Mouse (Mus musculus) C2C12 (cell line): ENCODE results near the gene Gbp6. TPM values are rescaled to one million over a fixed set of nuclear protein-coding genes. Genes with fewer than 3 reads are reported as not detected.
A peak's percentile ranks its signal among the peaks of the same experiment; 100 is the strongest.
"Not testable (repeated sequence)": the region's sequence is repeated elsewhere in the genome, so short reads cannot be mapped to it uniquely, and the experiment has no call there.

Experiments used
- H3K27me3 ChIP-seq: one replicate; pipeline ENCODE4 v1.6.1; 2011; ENCODE audit not compliant: control insufficient read depth, insufficient read depth, insufficient read length
- H3K36me3 ChIP-seq: one replicate; pipeline ENCODE4 v1.6.1; 2011; ENCODE audit not compliant: control insufficient read depth, insufficient read depth
- H3K4me3 ChIP-seq: one replicate; pipeline ENCODE4 v1.5.1; 2011; ENCODE audit warnings: mild to moderate bottlenecking, control low read depth; ENCODE audit not compliant: poor library complexity, insufficient read depth, severe bottlenecking
- H3K79me2 ChIP-seq: one replicate; pipeline ENCODE4 v1.6.1; 2011; ENCODE audit not compliant: control insufficient read depth, insufficient read depth
- H3K79me3 ChIP-seq: one replicate; pipeline ENCODE4 v1.6.1; 2011; ENCODE audit warnings: low read depth, control low read depth
- H3ac ChIP-seq: one replicate; pipeline ENCODE3; 2011; ENCODE audit warnings: low read depth; ENCODE audit not compliant: control insufficient read depth, insufficient read length
- CEBPB ChIP-seq: IDR thresholded peaks from one replicate; pipeline ENCODE4 v1.6.1; 2011; ENCODE audit warnings: low read depth, mild to moderate bottlenecking, control low read depth, moderate library complexity
- CTCF ChIP-seq: IDR thresholded peaks from one replicate; pipeline ENCODE4 v1.5.1; 2011; ENCODE audit not compliant: control insufficient read depth, insufficient read depth, insufficient read length
- FOSL1 ChIP-seq: IDR thresholded peaks from one replicate; pipeline ENCODE4 v1.8.0; 2011; ENCODE audit warnings: mild to moderate bottlenecking, low read length; ENCODE audit not compliant: poor library complexity, insufficient read depth, severe bottlenecking
- MAX ChIP-seq: IDR thresholded peaks from one replicate; pipeline ENCODE4 v1.6.1; 2011; ENCODE audit warnings: mild to moderate bottlenecking, control low read depth
- MYOD1 ChIP-seq: IDR thresholded peaks from one replicate; pipeline ENCODE4 v1.6.1; 2011; ENCODE audit warnings: low read depth; ENCODE audit not compliant: control insufficient read depth, insufficient read length
- MYOG ChIP-seq: IDR thresholded peaks from one replicate; pipeline ENCODE4 v1.6.1; 2011; ENCODE audit not compliant: control insufficient read depth, insufficient read length; ENCODE audit errors: extremely low read depth
- USF1 ChIP-seq: IDR thresholded peaks from one replicate; pipeline ENCODE4 v1.6.1; 2011; ENCODE audit warnings: low read depth, mild to moderate bottlenecking, control low read depth, moderate library complexity
- polyA plus RNA-seq: library from polyadenylated mRNA; unstranded; fragments of >200 nt; fragmentation: generic; extraction: Trizol; gene quantifications from one replicate; pipeline ENCODE4 v1.2.1, GENCODE M21; 2012; ENCODE audit warnings: missing spikeins

Gene Gbp6
- polyA plus RNA-seq, 1 experiment: 0.01 TPM

GRCm38 (mm10) chr5:105306159-105306581 lies 12.7 kb upstream of the Gbp6 start:
- H3K27me3 ChIP-seq: no peaks in the 10 kb centered on the region
- H3K79me3 ChIP-seq: no peaks in the 10 kb centered on the region
- no peak overlapping the region for H3ac ChIP-seq
- no peaks in the 10 kb centered on the region for H3K79me2 ChIP-seq
- TF ChIP-seq USF1 (no peak), CEBPB (peak; percentile 76), MYOG (no peak), FOSL1 (peak; percentile 19), MYOD1 (no peak), CTCF (no peak), MAX (no peak)
- H3K4me3 ChIP-seq: no peak overlapping the region
- H3K36me3 ChIP-seq: no peaks in the 10 kb centered on the region

GRCm38 (mm10) chr5:105305671-105306070 lies 12.2 kb upstream of the Gbp6 start:
- H3ac ChIP-seq, H3K36me3 ChIP-seq, H3K27me3 ChIP-seq, H3K79me3 ChIP-seq, H3K79me2 ChIP-seq, H3K4me3 ChIP-seq: not testable (repeated sequence)

- Histone ChIP-seq H3ac (no peak overlapping the region), H3K79me2 (no peaks in the 10 kb centered on the region), H3K79me3 (no peaks in the 10 kb centered on the region), H3K4me3 (no peak overlapping the region), H3K27me3 (no peaks in the 10 kb centered on the region), H3K36me3 (no peaks in the 10 kb centered on the region)
- TF ChIP-seq CTCF: no peak
- TF ChIP-seq CEBPB: no peak
- no peak for TF ChIP-seq MAX
- no peak for TF ChIP-seq FOSL1
- no peak for TF ChIP-seq USF1
- TF ChIP-seq MYOD1: no peak
- TF ChIP-seq MYOG: no peak
These were observed 8.5 kb upstream of the Gbp6 start for GRCm38 (mm10) chr5:105301963-105302362.

GRCm38 (mm10) chr5:105301531-105301930 lies 8.0 kb upstream of the Gbp6 start:
- no peaks in the 10 kb centered on the region for H3K36me3 ChIP-seq
- no peaks in the 10 kb centered on the region for H3K27me3 ChIP-seq
- TF ChIP-seq MAX: no peak
- TF ChIP-seq CEBPB: no peak
- TF ChIP-seq MYOG: no peak
- no peak for TF ChIP-seq FOSL1
- TF ChIP-seq MYOD1: no peak
- TF ChIP-seq USF1: no peak
- no peak for TF ChIP-seq CTCF
- H3K79me2 ChIP-seq: no peaks in the 10 kb centered on the region
- H3K79me3 ChIP-seq: no peaks in the 10 kb centered on the region
- H3K4me3 ChIP-seq: no peak overlapping the region
- no peak overlapping the region for H3ac ChIP-seq

- Histone ChIP-seq H3K4me3 (no peak overlapping the region), H3K79me3 (no peaks in the 10 kb centered on the region), H3K27me3 (no peaks in the 10 kb centered on the region), H3K36me3 (no peaks in the 10 kb centered on the region), H3K79me2 (no peaks in the 10 kb centered on the region), H3ac (no peak overlapping the region)
- no peak for TF ChIP-seq CEBPB
- no peak for TF ChIP-seq FOSL1
- no peak for TF ChIP-seq USF1
- no peak for TF ChIP-seq MYOG
These were observed 2.2 kb upstream of the Gbp6 start for GRCm38 (mm10) chr5:105295746-105296145.

GRCm38 (mm10) chr5:105292492-105292891 lies 1.0 kb downstream of the Gbp6 start:
- H3ac ChIP-seq: no peak overlapping the region
- H3K79me3 ChIP-seq: no peaks in the 10 kb centered on the region
- H3K27me3 ChIP-seq: no peaks in the 10 kb centered on the region
- H3K36me3 ChIP-seq: no peaks in the 10 kb centered on the region
- no peak overlapping the region for H3K4me3 ChIP-seq
- no peaks in the 10 kb centered on the region for H3K79me2 ChIP-seq
- TF ChIP-seq USF1 (no peak), CTCF (no peak), MAX (no peak)

- not testable (repeated sequence) for H3K36me3 ChIP-seq, H3K4me3 ChIP-seq, H3K79me3 ChIP-seq, H3K27me3 ChIP-seq, H3ac ChIP-seq, H3K79me2 ChIP-seq
These were observed 2.6 kb downstream of the Gbp6 start for GRCm38 (mm10) chr5:105290921-105291320.

GRCm38 (mm10) chr5:105260673-105261072 lies 32.8 kb downstream of the Gbp6 start:
- not testable (repeated sequence) for H3K36me3 ChIP-seq, H3ac ChIP-seq, H3K4me3 ChIP-seq, H3K79me2 ChIP-seq, H3K79me3 ChIP-seq, H3K27me3 ChIP-seq
